Mouse (Mus musculus) heart, embryonic 10.5 days (tissue): ENCODE measurements around the gene Wdr25. TPM values are rescaled to one million over a fixed set of nuclear protein-coding genes. Genes with fewer than 3 reads are reported as not detected.

Source experiments
- DNase-seq: peaks from one replicate; pipeline ENCODE4 v3.0.0-alpha.2; 2017; ENCODE audit warnings: low spot score
- H3K27ac ChIP-seq: fragments of 300-500 bp; sonication (generic); 2 replicates; pipeline ENCODE4 v1.5.1; 2016; ENCODE audit warnings: mild to moderate bottlenecking
- H3K27me3 ChIP-seq: fragments of 300-500 bp; sonication (generic); 2 replicates; pipeline ENCODE4 v1.6.1; 2016; ENCODE audit warnings: mild to moderate bottlenecking; ENCODE audit not compliant: poor library complexity, insufficient read depth, severe bottlenecking
- H3K36me3 ChIP-seq: fragments of 300-500 bp; sonication (generic); 2 replicates; pipeline ENCODE4 v1.6.1; 2016; ENCODE audit warnings: mild to moderate bottlenecking, moderate library complexity
- H3K4me1 ChIP-seq: fragments of 300-500 bp; sonication (generic); 2 replicates; pipeline ENCODE4 v1.6.1; 2016; ENCODE audit warnings: mild to moderate bottlenecking
- H3K4me3 ChIP-seq: fragments of 300-500 bp; sonication (generic); 2 replicates; pipeline ENCODE4 v1.5.1; 2016; ENCODE audit warnings: mild to moderate bottlenecking, moderate library complexity
- H3K9me3 ChIP-seq: fragments of 300-500 bp; sonication (generic); 2 replicates; pipeline ENCODE4 v1.6.1; 2016; ENCODE audit warnings: mild to moderate bottlenecking, moderate library complexity
- WGBS: fragments of 180-500 bp; shearing (Covaris S2); methylation state at CpG from one replicate; pipeline ENCODE4 v1.1.7; 2016; 5-methylcytosine and 5-hydroxymethylcytosine counted together
- polyA plus RNA-seq: library from polyadenylated mRNA; unstranded; fragments of >200 nt; fragmentation: Nextera tagmentation; extraction: Ambion mirVana; gene quantifications from 2 replicates; pipeline ENCODE4 v1.2.1, GENCODE M21; 2016

Wdr25 gene
- polyA plus RNA-seq, 1 experiment from 2014 or later, result 8.4 TPM

GRCm38 (mm10) chr12:108953838-108954237, 60.4 kb downstream of the Wdr25 start:
- Histone ChIP-seq H3K27me3 (peaks cover 4% of the 10 kb centered on the region; the same call in 1 of the 2 replicates), H3K36me3 (no peaks in the 10 kb centered on the region), H3K9me3 (no peaks in the 10 kb centered on the region), H3K27ac (no peak overlapping the region), H3K4me3 (no peak overlapping the region), H3K4me1 (peaks cover 7% of the 10 kb centered on the region)
- 19% methylated on average over 6 of the region's 6 CpGs for WGBS
- DNase-seq, result no peak

GRCm38 (mm10) chr12:108954456-108954855, 61.0 kb downstream of the Wdr25 start:
- WGBS, result 48% methylated on average over 2 of the region's 2 CpGs
- Histone ChIP-seq H3K9me3 (no peaks in the 10 kb centered on the region), H3K4me1 (peaks cover 12% of the 10 kb centered on the region), H3K27ac (no peak overlapping the region), H3K4me3 (no peak overlapping the region), H3K36me3 (no peaks in the 10 kb centered on the region), H3K27me3 (peaks cover 4% of the 10 kb centered on the region; the same call in 1 of the 2 replicates)
- DNase-seq, result no peak

GRCm38 (mm10) chr12:108958483-108958882, 65.1 kb downstream of the Wdr25 start:
- Histone ChIP-seq H3K36me3 (no peaks in the 10 kb centered on the region), H3K9me3 (no peaks in the 10 kb centered on the region), H3K4me3 (no peak overlapping the region), H3K27ac (no peak overlapping the region), H3K27me3 (peaks cover 16% of the 10 kb centered on the region), H3K4me1 (peaks cover 25% of the 10 kb centered on the region)
- no peak for DNase-seq
- WGBS, result 72% methylated on average over 7 of the region's 7 CpGs

- DNase-seq, result no peak
- H3K4me3 ChIP-seq, result peak overlapping the region; percentile 53
- H3K9me3 ChIP-seq, result no peaks in the 10 kb centered on the region
- H3K27ac ChIP-seq, result peak overlapping the region; percentile 36; the same call in 1 of the 2 replicates
- 5% methylated on average over 23 of the region's 23 CpGs for WGBS
- no peaks in the 10 kb centered on the region for H3K36me3 ChIP-seq
- H3K27me3 ChIP-seq, result peaks cover 16% of the 10 kb centered on the region
- peaks cover 20% of the 10 kb centered on the region for H3K4me1 ChIP-seq
Measured at GRCm38 (mm10) chr12:108958991-108959638, 65.7 kb downstream of the Wdr25 start.

- Histone ChIP-seq H3K4me1 (peaks cover 20% of the 10 kb centered on the region), H3K9me3 (no peaks in the 10 kb centered on the region), H3K36me3 (no peaks in the 10 kb centered on the region), H3K27ac (no peak overlapping the region), H3K4me3 (peak overlapping the region; percentile 53), H3K27me3 (peaks cover 16% of the 10 kb centered on the region)
- DNase-seq, result no peak
- 29% methylated on average over 12 of the region's 12 CpGs for WGBS
Measured at GRCm38 (mm10) chr12:108959639-108960219, 66.3 kb downstream of the Wdr25 start.

GRCm38 (mm10) chr12:108960225-108960624, 66.8 kb downstream of the Wdr25 start:
- Histone ChIP-seq H3K4me3 (no peak overlapping the region), H3K27me3 (peaks cover 16% of the 10 kb centered on the region), H3K9me3 (no peaks in the 10 kb centered on the region), H3K4me1 (peaks cover 20% of the 10 kb centered on the region), H3K27ac (no peak overlapping the region), H3K36me3 (no peaks in the 10 kb centered on the region)
- 67% methylated on average over 10 of the region's 10 CpGs for WGBS
- DNase-seq, result no peak

- Histone ChIP-seq H3K36me3 (no peaks in the 10 kb centered on the region), H3K9me3 (no peaks in the 10 kb centered on the region), H3K27me3 (no peaks in the 10 kb centered on the region), H3K4me3 (no peak overlapping the region), H3K4me1 (peaks cover 5% of the 10 kb centered on the region; the same call in 1 of the 2 replicates), H3K27ac (no peak overlapping the region)
- DNase-seq, result no peak
- WGBS, result 75% methylated on average over 4 of the region's 4 CpGs
Measured at GRCm38 (mm10) chr12:108967631-108968030, 74.2 kb downstream of the Wdr25 start.

GRCm38 (mm10) chr12:108968031-108968430, 74.6 kb downstream of the Wdr25 start:
- 83% methylated on average over 10 of the region's 10 CpGs for WGBS
- no peak overlapping the region for H3K4me3 ChIP-seq
- no peak for DNase-seq
- H3K27ac ChIP-seq, result no peak overlapping the region
- H3K9me3 ChIP-seq, result no peaks in the 10 kb centered on the region
- peaks cover 3% of the 10 kb centered on the region; the same call in 1 of the 2 replicates for H3K4me1 ChIP-seq
- no peaks in the 10 kb centered on the region for H3K27me3 ChIP-seq
- H3K36me3 ChIP-seq, result no peaks in the 10 kb centered on the region

- Histone ChIP-seq H3K27me3 (no peaks in the 10 kb centered on the region), H3K9me3 (no peaks in the 10 kb centered on the region), H3K4me1 (no peaks in the 10 kb centered on the region), H3K36me3 (no peaks in the 10 kb centered on the region), H3K27ac (no peak overlapping the region), H3K4me3 (no peak overlapping the region)
- WGBS, result 84% methylated on average over 9 of the region's 9 CpGs
- DNase-seq, result no peak
Measured at GRCm38 (mm10) chr12:108971446-108971845, 78.0 kb downstream of the Wdr25 start.

GRCm38 (mm10) chr12:108972234-108972633, 78.8 kb downstream of the Wdr25 start:
- Histone ChIP-seq H3K27me3 (no peaks in the 10 kb centered on the region), H3K4me1 (no peaks in the 10 kb centered on the region), H3K9me3 (no peaks in the 10 kb centered on the region), H3K36me3 (no peaks in the 10 kb centered on the region), H3K27ac (no peak overlapping the region), H3K4me3 (no peak overlapping the region)
- DNase-seq, result no peak
- WGBS, result 87% methylated on average over 14 of the region's 14 CpGs

- no peak for DNase-seq
- H3K4me1 ChIP-seq, result 0 out of 2 replicates have a peak, but pooled peaks cover 8% of the 10 kb centered on the region
- H3K36me3 ChIP-seq, result no peaks in the 10 kb centered on the region
- no peak overlapping the region for H3K27ac ChIP-seq
- H3K4me3 ChIP-seq, result no peak overlapping the region
- H3K9me3 ChIP-seq, result no peaks in the 10 kb centered on the region
- no peaks in the 10 kb centered on the region for H3K27me3 ChIP-seq
- WGBS, result 50% methylated on average over 10 of the region's 10 CpGs
Measured at GRCm38 (mm10) chr12:108979977-108980376, 86.5 kb downstream of the Wdr25 start.

- Histone ChIP-seq H3K4me1 (peaks cover 12% of the 10 kb centered on the region), H3K4me3 (no peak overlapping the region), H3K27me3 (no peaks in the 10 kb centered on the region), H3K36me3 (no peaks in the 10 kb centered on the region), H3K9me3 (no peaks in the 10 kb centered on the region), H3K27ac (no peak overlapping the region)
- DNase-seq, result no peak
- 85% methylated on average over 14 of the region's 14 CpGs for WGBS
Measured at GRCm38 (mm10) chr12:108981941-108982683, 88.7 kb downstream of the Wdr25 start.

- H3K36me3 ChIP-seq, result no peaks in the 10 kb centered on the region
- no peak overlapping the region for H3K4me3 ChIP-seq
- H3K27ac ChIP-seq, result no peak overlapping the region
- H3K27me3 ChIP-seq, result no peaks in the 10 kb centered on the region
- peaks cover 12% of the 10 kb centered on the region for H3K4me1 ChIP-seq
- WGBS, result 75% methylated on average over 6 of the region's 6 CpGs
- H3K9me3 ChIP-seq, result no peaks in the 10 kb centered on the region
- no peak for DNase-seq
Measured at GRCm38 (mm10) chr12:108982684-108982960, 89.2 kb downstream of the Wdr25 start.
